Mouse (Mus musculus) midbrain, embryonic 16.5 days (tissue): ENCODE measurements around the gene Slfnl1. TPM values are rescaled to one million over a fixed set of nuclear protein-coding genes. Genes with fewer than 3 reads are reported as not detected.

Experiments
- ATAC-seq: fragments of 200-750 bp; cut with Nextera tagmentation; 2 replicates; pipeline ENCODE4 v1.8.0; 2017; ENCODE audit warnings: moderate TSS enrichment
- H3K27ac ChIP-seq: fragments of 300-500 bp; sonication (generic); 2 replicates; pipeline ENCODE4 v1.5.1; 2014; ENCODE audit warnings: mild to moderate bottlenecking, low read length, mixed read lengths
- H3K27me3 ChIP-seq: fragments of 300-500 bp; sonication (generic); 2 replicates; pipeline ENCODE4 v1.6.1; 2014; ENCODE audit warnings: low read depth, low read length, mixed read lengths; ENCODE audit not compliant: control insufficient read depth, insufficient read depth
- H3K36me3 ChIP-seq: fragments of 300-500 bp; sonication (generic); 2 replicates; pipeline ENCODE4 v1.6.1; 2014; ENCODE audit warnings: mild to moderate bottlenecking, low read length, moderate library complexity, mixed read lengths; ENCODE audit not compliant: control insufficient read depth, insufficient read depth
- H3K4me1 ChIP-seq: fragments of 300-500 bp; sonication (generic); 2 replicates; pipeline ENCODE4 v1.6.1; 2014; ENCODE audit warnings: mild to moderate bottlenecking, low read length, mixed read lengths; ENCODE audit not compliant: control insufficient read depth, insufficient read depth
- H3K4me2 ChIP-seq: fragments of 300-500 bp; sonication (generic); 2 replicates; pipeline ENCODE4 v1.6.1; 2014; ENCODE audit warnings: mild to moderate bottlenecking, low read length, mixed read lengths
- H3K4me3 ChIP-seq: fragments of 300-500 bp; sonication (generic); 2 replicates; pipeline ENCODE4 v1.5.1; 2014; ENCODE audit warnings: low read depth, mild to moderate bottlenecking, low read length, moderate library complexity, mixed read lengths
- H3K9ac ChIP-seq: fragments of 300-500 bp; sonication (generic); 2 replicates; pipeline ENCODE4 v1.6.1; 2014; ENCODE audit warnings: low read depth, low read length, mixed read lengths
- H3K9me3 ChIP-seq: fragments of 300-500 bp; sonication (generic); replicated peaks from 2 replicates; pipeline ENCODE4 v1.6.1; 2014; ENCODE audit warnings: mild to moderate bottlenecking, low read length, mixed read lengths; ENCODE audit not compliant: control insufficient read depth, poor library complexity, severe bottlenecking
- WGBS: fragments of 180-500 bp; shearing (Covaris S2); extraction: QIAGEN DNeasy Blood & Tissue Kit; methylation state at CpG from one replicate; pipeline ENCODE4 v1.1.7; 2014; 5-methylcytosine and 5-hydroxymethylcytosine counted together
- polyA plus RNA-seq: library from polyadenylated mRNA; unstranded; fragments of >200 nt; fragmentation: Nextera tagmentation; extraction: Ambion mirVana; gene quantifications from 2 replicates; pipeline ENCODE4 v1.2.1, GENCODE M21; 2015

Slfnl1 gene
- polyA plus RNA-seq, 1 experiment from 2014 or later: not detected

- WGBS: 83% methylated on average over 4 of the region's 4 CpGs
- Histone ChIP-seq H3K9me3 (no peaks in the 10 kb centered on the region), H3K4me2 (no peak overlapping the region), H3K27me3 (no peaks in the 10 kb centered on the region), H3K36me3 (peaks cover 36% of the 10 kb centered on the region), H3K4me1 (no peaks in the 10 kb centered on the region), H3K27ac (no peak overlapping the region), H3K9ac (no peak overlapping the region), H3K4me3 (no peak overlapping the region)
- ATAC-seq: no peak
These were observed 9.7 kb upstream of the Slfnl1 start for GRCm38 (mm10) chr4:120522351-120522750.

GRCm38 (mm10) chr4:120523092-120523491 is 8.9 kb upstream of the Slfnl1 start:
- H3K9ac ChIP-seq: no peak overlapping the region
- H3K36me3 ChIP-seq: peaks cover 31% of the 10 kb centered on the region
- H3K9me3 ChIP-seq: no peaks in the 10 kb centered on the region
- no peak overlapping the region for H3K27ac ChIP-seq
- WGBS: 97% methylated on average over 3 of the region's 3 CpGs
- no peaks in the 10 kb centered on the region for H3K4me1 ChIP-seq
- H3K4me3 ChIP-seq: no peak overlapping the region
- ATAC-seq: no peak
- H3K4me2 ChIP-seq: no peak overlapping the region
- H3K27me3 ChIP-seq: no peaks in the 10 kb centered on the region

- 76% methylated on average over 9 of the region's 9 CpGs for WGBS
These were observed 3.9 kb upstream of the Slfnl1 start for GRCm38 (mm10) chr4:120528171-120528570.

GRCm38 (mm10) chr4:120538664-120539063 is 6.6 kb downstream of the Slfnl1 start:
- Histone ChIP-seq H3K4me2 (no peak overlapping the region), H3K27me3 (no peaks in the 10 kb centered on the region), H3K9me3 (no peaks in the 10 kb centered on the region), H3K36me3 (peaks cover 22% of the 10 kb centered on the region), H3K9ac (no peak overlapping the region), H3K4me1 (no peaks in the 10 kb centered on the region), H3K4me3 (no peak overlapping the region), H3K27ac (no peak overlapping the region)
- ATAC-seq: no peak
- 94% methylated on average over 10 of the region's 10 CpGs for WGBS

More at GRCm38 (mm10) chr4:120528171-120528570, 3.9 kb upstream of the Slfnl1 start:
- Histone ChIP-seq H3K4me1 (no peaks in the 10 kb centered on the region), H3K27ac (no peak overlapping the region), H3K27me3 (no peaks in the 10 kb centered on the region), H3K9me3 (no peaks in the 10 kb centered on the region), H3K36me3 (peaks cover 36% of the 10 kb centered on the region), H3K4me2 (no peak overlapping the region), H3K4me3 (no peak overlapping the region), H3K9ac (no peak overlapping the region)
- ATAC-seq: no peak

- Histone ChIP-seq H3K27ac (no peak overlapping the region), H3K36me3 (peaks cover 42% of the 10 kb centered on the region), H3K4me2 (no peak overlapping the region), H3K27me3 (no peaks in the 10 kb centered on the region), H3K9me3 (no peaks in the 10 kb centered on the region), H3K4me1 (no peaks in the 10 kb centered on the region), H3K4me3 (no peak overlapping the region), H3K9ac (no peak overlapping the region)
- no peak for ATAC-seq
- WGBS: 90% methylated on average over 1 of the region's 1 CpGs
These were observed 12.9 kb downstream of the Slfnl1 start for GRCm38 (mm10) chr4:120544896-120545295.

GRCm38 (mm10) chr4:120556592-120556991 is 24.6 kb downstream of the Slfnl1 start:
- no peak for ATAC-seq
- H3K36me3 ChIP-seq: peaks cover 41% of the 10 kb centered on the region
- H3K27ac ChIP-seq: no peak overlapping the region
- no peaks in the 10 kb centered on the region for H3K4me1 ChIP-seq
- H3K9me3 ChIP-seq: no peaks in the 10 kb centered on the region
- no peaks in the 10 kb centered on the region for H3K27me3 ChIP-seq
- no peak overlapping the region for H3K4me2 ChIP-seq
- H3K4me3 ChIP-seq: no peak overlapping the region
- 94% methylated on average over 6 of the region's 6 CpGs for WGBS
- H3K9ac ChIP-seq: no peak overlapping the region

GRCm38 (mm10) chr4:120565726-120566125 is 33.7 kb downstream of the Slfnl1 start:
- H3K36me3 ChIP-seq: peaks cover 21% of the 10 kb centered on the region
- H3K4me1 ChIP-seq: peaks cover 24% of the 10 kb centered on the region
- H3K27me3 ChIP-seq: no peaks in the 10 kb centered on the region
- ATAC-seq: no peak
- no peaks in the 10 kb centered on the region for H3K9me3 ChIP-seq
- H3K27ac ChIP-seq: no peak overlapping the region
- no peak overlapping the region for H3K4me2 ChIP-seq
- H3K9ac ChIP-seq: no peak overlapping the region
- WGBS: 89% methylated on average over 2 of the region's 2 CpGs
- no peak overlapping the region for H3K4me3 ChIP-seq

- Histone ChIP-seq H3K4me2 (peak overlapping the region; percentile 90), H3K4me1 (peaks cover 32% of the 10 kb centered on the region), H3K36me3 (peaks cover 9% of the 10 kb centered on the region; the same call in 1 of the 2 replicates), H3K27me3 (no peaks in the 10 kb centered on the region), H3K4me3 (no peak overlapping the region), H3K9ac (peak overlapping the region; percentile 30; the same call in 1 of the 2 replicates), H3K9me3 (no peaks in the 10 kb centered on the region), H3K27ac (no peak overlapping the region)
- 55% methylated on average over 5 of the region's 5 CpGs for WGBS
- no peak for ATAC-seq
These were observed 36.0 kb downstream of the Slfnl1 start for GRCm38 (mm10) chr4:120568005-120568404.

GRCm38 (mm10) chr4:120569025-120569424 is 37.0 kb downstream of the Slfnl1 start:
- Histone ChIP-seq H3K4me2 (peak overlapping the region; percentile 90), H3K27ac (peak overlapping the region; percentile 95), H3K4me1 (peaks cover 32% of the 10 kb centered on the region), H3K9ac (peak overlapping the region; percentile 97), H3K27me3 (no peaks in the 10 kb centered on the region), H3K9me3 (no peaks in the 10 kb centered on the region), H3K36me3 (0 out of 2 replicates have a peak, but pooled peaks cover 2% of the 10 kb centered on the region), H3K4me3 (peak overlapping the region; percentile 85)
- ATAC-seq: no peak
- WGBS: 6% methylated on average over 4 of the region's 4 CpGs
